In genomic region chr16:22264232-22264961, GRCm38 (mm10) we compare ENCODE assay signal across 8 mouse cellular contexts. TPM values are rescaled to one million over a fixed set of nuclear protein-coding genes. Genes with fewer than 3 reads are reported as not detected.
DNase-seq lines count a peak whose midpoint lies in the region; ATAC-seq and TF ChIP-seq lines count a peak whose summit lies in the region.

No protein-coding gene starts in this region.

- H3K9ac ChIP-seq in embryonic facial prominence, embryonic 13.5 days = peak overlapping the region; percentile 99
- H3K9ac ChIP-seq in intestine, postnatal 0 days (ENCODE audit: low read depth, low read length) = peak overlapping the region; percentile 96
- peak overlapping the region; percentile 95 for H3K9ac ChIP-seq in lung, embryonic 15.5 days

- H3K4me2 ChIP-seq in embryonic facial prominence, embryonic 13.5 days = peak overlapping the region; percentile 66
- peak overlapping the region; percentile 79 for H3K4me2 ChIP-seq in intestine, postnatal 0 days (replicated peaks; ENCODE audit: low read depth)
- peak overlapping the region; percentile 65 for H3K4me2 ChIP-seq in lung, embryonic 15.5 days

- no peak for ATAC-seq in embryonic facial prominence, embryonic 13.5 days (ENCODE audit: insufficient number of reproducible peaks, insufficient read depth, low FRiP score, low TSS enrichment, low read depth)
- ATAC-seq in intestine, postnatal 0 days = 0 out of 2 replicates have a peak, but pooled peaks have one; percentile 30
- no peak for ATAC-seq in lung, embryonic 15.5 days (ENCODE audit: borderline replicate concordance, extremely low read depth, low FRiP score, low TSS enrichment)

- no peak for TF ChIP-seq CTCF in intestine, postnatal 0 days (IDR thresholded peaks at IDR 0.05; ENCODE audit: low read depth)

- DNase-seq in urinary bladder, postnatal 14 days (ENCODE audit: low spot score) = peak; percentile 40
- no peak for DNase-seq in urinary bladder, postnatal 25 days (ENCODE audit: low spot score)
- peak; percentile 16 to 35 for DNase-seq in spleen, adult 18-20 months
- no peak for DNase-seq in adrenal gland, postnatal 14 days
- DNase-seq in retina, postnatal 1 day = no peak

- under 1% methylated on average over 16 of the region's 16 CpGs for WGBS in embryonic facial prominence, embryonic 13.5 days
- WGBS in intestine, postnatal 0 days = under 1% methylated on average over 16 of the region's 16 CpGs
- WGBS in lung, embryonic 15.5 days = under 1% methylated on average over 16 of the region's 16 CpGs

- peak overlapping the region; percentile 99 for H3K4me3 ChIP-seq in embryonic facial prominence, embryonic 13.5 days
- H3K4me3 ChIP-seq in intestine, postnatal 0 days (ENCODE audit: low read depth, low read length) = peak overlapping the region; percentile 70
- H3K4me3 ChIP-seq in lung, embryonic 15.5 days = peak overlapping the region; percentile 88

- no peaks in the 10 kb centered on the region for H3K36me3 ChIP-seq in embryonic facial prominence, embryonic 13.5 days
- H3K36me3 ChIP-seq in intestine, postnatal 0 days (ENCODE audit: control insufficient read depth, insufficient read depth) = no peaks in the 10 kb centered on the region
- H3K36me3 ChIP-seq in lung, embryonic 15.5 days = no peaks in the 10 kb centered on the region

- H3K27me3 ChIP-seq in embryonic facial prominence, embryonic 13.5 days = no peaks in the 10 kb centered on the region
- H3K27me3 ChIP-seq in intestine, postnatal 0 days (replicated peaks; ENCODE audit: control insufficient read depth, insufficient read depth, low read length) = no peaks in the 10 kb centered on the region
- H3K27me3 ChIP-seq in lung, embryonic 15.5 days = no peaks in the 10 kb centered on the region

- peak overlapping the region; percentile 98 for H3K27ac ChIP-seq in embryonic facial prominence, embryonic 13.5 days
- H3K27ac ChIP-seq in intestine, postnatal 0 days (ENCODE audit: low read depth, low read length) = peak overlapping the region; percentile 98
- peak overlapping the region; percentile 97 for H3K27ac ChIP-seq in lung, embryonic 15.5 days

- peaks cover 18% of the 10 kb centered on the region for H3K4me1 ChIP-seq in embryonic facial prominence, embryonic 13.5 days
- peaks cover 5% of the 10 kb centered on the region; the same call in 1 of the 2 replicates for H3K4me1 ChIP-seq in intestine, postnatal 0 days (replicated peaks; ENCODE audit: control insufficient read depth, insufficient read depth, low read length)
- peaks cover 33% of the 10 kb centered on the region for H3K4me1 ChIP-seq in lung, embryonic 15.5 days

- no peaks in the 10 kb centered on the region for H3K9me3 ChIP-seq in embryonic facial prominence, embryonic 13.5 days
- H3K9me3 ChIP-seq in intestine, postnatal 0 days (ENCODE audit: control insufficient read depth) = no peaks in the 10 kb centered on the region
- H3K9me3 ChIP-seq in lung, embryonic 15.5 days = no peaks in the 10 kb centered on the region

RNA-seq across cellular contexts. Expression of gene Tra2b, which starts 1.4 kb away (rescaled TPM):
- 411 and 430 TPM in 2 replicates for polyA plus RNA-seq in embryonic facial prominence, embryonic 13.5 days (2015; fragmentation: Nextera tagmentation; extraction: Ambion mirVana)
- polyA plus RNA-seq in intestine, postnatal 0 days (2015; fragmentation: Nextera tagmentation; extraction: Ambion mirVana) = 132 and 134 TPM in 2 replicates
- polyA plus RNA-seq in lung, embryonic 15.5 days (2015; fragmentation: Nextera tagmentation; extraction: Ambion mirVana) = 421 and 424 TPM in 2 replicates
- 126 and 127 TPM in 2 replicates for total RNA-seq in adrenal gland, postnatal 14 days (2021)

Comparison
In these comparisons a context has a peak if more than half of its experiments do, and no peak if none do; other contexts are left out.
1. DNase-seq: peak in urinary bladder, postnatal 14 days (single experiment) and spleen, adult 18-20 months (2 of 2); none in urinary bladder, postnatal 25 days (single experiment), adrenal gland, postnatal 14 days (single experiment) and retina, postnatal 1 day (single experiment).
2. Peak in every context shown above with its lines, with median percentiles within 50 percentile points of each other: H3K27ac ChIP-seq, H3K4me2 ChIP-seq, H3K4me3 ChIP-seq and H3K9ac ChIP-seq.